In the genomic region with DNA sequence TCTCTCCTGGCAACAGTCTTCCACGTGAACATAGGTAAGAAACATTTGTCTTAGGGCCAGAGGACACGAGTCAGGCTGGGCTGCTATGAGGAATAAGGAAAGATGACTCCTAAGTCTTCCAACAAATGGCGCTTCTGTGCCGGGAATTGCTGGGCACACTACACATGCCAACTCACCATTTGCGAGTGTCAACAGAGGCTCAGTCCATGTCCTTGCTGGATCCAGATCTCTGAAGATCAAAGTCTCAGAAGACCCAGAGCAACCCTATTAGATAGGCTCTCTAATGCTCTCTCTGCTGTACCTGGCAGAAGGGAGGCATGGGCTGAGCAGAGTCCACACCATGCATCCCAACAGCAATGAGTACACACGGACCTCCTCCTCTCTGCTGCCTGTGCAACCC, we compare ENCODE assay signal across 49 mouse cellular contexts. TPM values are rescaled to one million over a fixed set of nuclear protein-coding genes. Genes with fewer than 3 reads are reported as not detected.
"Had no signal": no experiment of that assay in that cellular context is flagged by ENCODE, and none has a peak within 500 bp of the region (broad histone marks: within the 10 kb centered on the region; RNA-seq: fewer than 3 reads in every experiment).

No protein-coding gene starts in this region.

- H3K36me3 ChIP-seq: heart, embryonic 10.5 days; heart, embryonic 12.5 days; heart, embryonic 13.5 days; heart, embryonic 15.5 days; hindbrain, embryonic 10.5 days; hindbrain, embryonic 12.5 days; hindbrain, embryonic 13.5 days; hindbrain, embryonic 15.5 days; intestine, embryonic 15.5 days; kidney, embryonic 15.5 days had no signal

- DNase-seq: heart, postnatal 10 days; heart, postnatal 14 days; heart, postnatal 36 days; kidney, adult 11 months; kidney, adult 18-20 months; kidney, adult 2 months; kidney, adult 8-10 months; kidney, adult 9 months; kidney, postnatal 10 days; kidney, postnatal 14 days; kidney, postnatal 25 days; kidney, postnatal 36 days; kidney, postnatal 4 days; layer of hippocampus, adult 9-11 months; layer of hippocampus, postnatal 36 days had no signal

- H3K4me1 ChIP-seq: heart, embryonic 10.5 days; heart, embryonic 12.5 days; heart, embryonic 13.5 days; heart, embryonic 15.5 days; hindbrain, embryonic 10.5 days; hindbrain, embryonic 12.5 days; hindbrain, embryonic 13.5 days; hindbrain, embryonic 15.5 days; intestine, embryonic 15.5 days; kidney, embryonic 15.5 days had no signal

- H3K27me3 ChIP-seq: heart, embryonic 12.5 days; heart, embryonic 13.5 days; heart, embryonic 15.5 days; hindbrain, embryonic 12.5 days; hindbrain, embryonic 13.5 days; hindbrain, embryonic 15.5 days; intestine, embryonic 15.5 days; kidney, embryonic 15.5 days had no signal

- ATAC-seq: hindbrain, embryonic 16.5 days; hindbrain, postnatal 0 days; inflammation-experienced regulatory T-cells, adult 6 months; intestine, embryonic 15.5 days; intestine, postnatal 0 days had no signal

- H3K4me3 ChIP-seq: heart, embryonic 10.5 days; heart, embryonic 12.5 days; heart, embryonic 13.5 days; heart, embryonic 15.5 days; hindbrain, embryonic 10.5 days; hindbrain, embryonic 12.5 days; hindbrain, embryonic 13.5 days; hindbrain, embryonic 15.5 days; intestine, embryonic 15.5 days; kidney, embryonic 15.5 days; layer of hippocampus, adult 2 months; left cerebral cortex, adult 2 months had no signal

- H3K9me3 ChIP-seq: heart, embryonic 10.5 days; heart, embryonic 12.5 days; heart, embryonic 13.5 days; heart, embryonic 15.5 days; hindbrain, embryonic 10.5 days; hindbrain, embryonic 12.5 days; hindbrain, embryonic 13.5 days; hindbrain, embryonic 15.5 days; intestine, embryonic 15.5 days; kidney, embryonic 15.5 days had no signal

- H3K27ac ChIP-seq: heart, embryonic 10.5 days; heart, embryonic 13.5 days; heart, embryonic 15.5 days; hindbrain, embryonic 10.5 days; hindbrain, embryonic 12.5 days; hindbrain, embryonic 13.5 days; hindbrain, embryonic 14.5 days; hindbrain, embryonic 15.5 days; hindbrain, postnatal 0 days; intestine, embryonic 15.5 days; kidney, embryonic 15.5 days; kidney, postnatal 0 days; layer of hippocampus, adult 2 months; left cerebral cortex, adult 2 months had no signal

- H3K9ac ChIP-seq: heart, embryonic 12.5 days; heart, embryonic 13.5 days; heart, embryonic 15.5 days; hindbrain, embryonic 12.5 days; hindbrain, embryonic 13.5 days; hindbrain, embryonic 14.5 days; hindbrain, embryonic 15.5 days; intestine, embryonic 15.5 days; kidney, embryonic 15.5 days had no signal

- H3K4me2 ChIP-seq: heart, embryonic 11.5 days; heart, embryonic 12.5 days; heart, embryonic 13.5 days; heart, embryonic 15.5 days; hindbrain, embryonic 12.5 days; hindbrain, embryonic 13.5 days; hindbrain, embryonic 14.5 days; hindbrain, embryonic 15.5 days; intestine, embryonic 15.5 days; kidney, embryonic 15.5 days had no signal

RNA-seq across cellular contexts. Expression of gene Cyp2d40, which starts 0.9 kb away (rescaled TPM):
- total RNA-seq: heart, adult 8-10 months; heart, postnatal 10 days; heart, postnatal 14 days; heart, postnatal 25 days; heart, postnatal 36 days; hematopoietic stem cell, adult 5-6 weeks; hindbrain, postnatal 0 days; layer of hippocampus, adult 18-20 months; layer of hippocampus, adult 2 months; layer of hippocampus, adult 8-10 months; layer of hippocampus, postnatal 10 days; layer of hippocampus, postnatal 14 days; layer of hippocampus, postnatal 25 days; layer of hippocampus, postnatal 36 days; left cerebral cortex, adult 18-20 months; left cerebral cortex, adult 2 months had no signal
- polyA plus RNA-seq: heart, embryonic 10.5 days; heart, embryonic 11.5 days; heart, embryonic 12.5 days; heart, embryonic 13.5 days; heart, embryonic 14.5 days; heart, embryonic 15.5 days; heart, embryonic 16.5 days; heart, postnatal 0 days; hindbrain, embryonic 10.5 days; hindbrain, embryonic 11.5 days; hindbrain, embryonic 12.5 days; hindbrain, embryonic 13.5 days; hindbrain, embryonic 14.5 days; hindbrain, embryonic 15.5 days; hindbrain, embryonic 16.5 days; hindbrain, postnatal 0 days; inflammation-experienced regulatory T-cells, adult 6 months; intestine, embryonic 15.5 days; intestine, postnatal 0 days; kidney, embryonic 14.5 days; kidney, embryonic 15.5 days; kidney, embryonic 16.5 days; kidney, postnatal 0 days had no signal

RNA-seq across cellular contexts. Expression of gene Cyp2d26, which starts 29.2 kb away (rescaled TPM):
- total RNA-seq: heart, adult 8-10 months; heart, postnatal 10 days; heart, postnatal 14 days; heart, postnatal 25 days; heart, postnatal 36 days; hematopoietic stem cell, adult 5-6 weeks; hindbrain, postnatal 0 days; layer of hippocampus, adult 2 months; layer of hippocampus, adult 8-10 months; layer of hippocampus, postnatal 14 days; layer of hippocampus, postnatal 25 days; layer of hippocampus, postnatal 36 days; left cerebral cortex, adult 18-20 months; left cerebral cortex, adult 2 months had no signal
- polyA plus RNA-seq: heart, embryonic 11.5 days; heart, embryonic 12.5 days; heart, embryonic 13.5 days; heart, embryonic 14.5 days; heart, postnatal 0 days; hindbrain, embryonic 10.5 days; hindbrain, embryonic 11.5 days; hindbrain, embryonic 12.5 days; hindbrain, embryonic 13.5 days; hindbrain, embryonic 14.5 days; hindbrain, embryonic 15.5 days; hindbrain, embryonic 16.5 days; hindbrain, postnatal 0 days had no signal
